Mouse (Mus musculus) stomach, postnatal 0 days (tissue): Measurements from ENCODE around the gene Btbd10. TPM values are rescaled to one million over a fixed set of nuclear protein-coding genes. Genes with fewer than 3 reads are reported as not detected.

Experiments
- ATAC-seq: fragments of 200-750 bp; cut with Nextera tagmentation; 2 replicates; pipeline ENCODE4 v1.8.0; 2017; ENCODE audit not compliant: low FRiP score, low TSS enrichment
- DNase-seq: peaks from one replicate; pipeline ENCODE4 v3.0.0-alpha.2; 2016; ENCODE audit warnings: low spot score
- H3K27ac ChIP-seq: fragments of 300-500 bp; sonication (generic); replicated peaks from 2 replicates; pipeline ENCODE4 v1.5.1; 2014; ENCODE audit warnings: mild to moderate bottlenecking, control low read depth
- H3K27me3 ChIP-seq: fragments of 300-500 bp; sonication (generic); 2 replicates; pipeline ENCODE4 v1.6.1; 2014; ENCODE audit warnings: low read length; ENCODE audit not compliant: control insufficient read depth, insufficient read depth
- H3K36me3 ChIP-seq: fragments of 300-500 bp; sonication (generic); 2 replicates; pipeline ENCODE4 v1.6.1; 2014; ENCODE audit warnings: low read length, mixed read lengths; ENCODE audit not compliant: control insufficient read depth, insufficient read depth
- H3K4me1 ChIP-seq: fragments of 300-500 bp; sonication (generic); replicated peaks from 2 replicates; pipeline ENCODE4 v1.6.1; 2014; ENCODE audit warnings: antibody characterized with exemption; ENCODE audit not compliant: control insufficient read depth, insufficient read depth
- H3K4me2 ChIP-seq: fragments of 300-500 bp; sonication (generic); replicated peaks from 2 replicates; pipeline ENCODE4 v1.6.1; 2014; ENCODE audit warnings: low read depth, mild to moderate bottlenecking, control low read depth, moderate library complexity
- H3K4me3 ChIP-seq: fragments of 300-500 bp; sonication (generic); 2 replicates; pipeline ENCODE4 v1.5.1; 2014; ENCODE audit warnings: low read depth, low read length, control low read depth
- H3K9ac ChIP-seq: fragments of 300-500 bp; sonication (generic); 2 replicates; pipeline ENCODE4 v1.6.1; 2014; ENCODE audit warnings: mild to moderate bottlenecking, low read length, control low read depth, mixed read lengths
- H3K9me3 ChIP-seq: fragments of 300-500 bp; sonication (generic); 2 replicates; pipeline ENCODE4 v1.6.1; 2016; ENCODE audit warnings: low read length; ENCODE audit not compliant: control insufficient read depth
- CTCF ChIP-seq: IDR thresholded peaks from 2 replicates; pipeline ENCODE4 v1.5.1; 2016; ENCODE audit warnings: antibody characterized with exemption, low read depth, mild to moderate bottlenecking, moderate library complexity
- EP300 ChIP-seq: optimal IDR thresholded peaks from 2 replicates; pipeline ENCODE3; 2016; ENCODE audit warnings: antibody characterized with exemption
- WGBS: fragments of 180-500 bp; shearing (Covaris S2); extraction: QIAGEN DNeasy Blood & Tissue Kit; methylation state at CpG from one replicate; pipeline ENCODE4 v1.1.7; 2014; 5-methylcytosine and 5-hydroxymethylcytosine counted together
- polyA plus RNA-seq: library from polyadenylated mRNA; unstranded; fragments of >200 nt; fragmentation: Nextera tagmentation; extraction: Ambion mirVana; gene quantifications from 2 replicates; pipeline ENCODE4 v1.2.1, GENCODE M21; 2015

The Btbd10 gene
- polyA plus RNA-seq, 1 experiment from 2014 or later, result 17.2 TPM

DNA sequence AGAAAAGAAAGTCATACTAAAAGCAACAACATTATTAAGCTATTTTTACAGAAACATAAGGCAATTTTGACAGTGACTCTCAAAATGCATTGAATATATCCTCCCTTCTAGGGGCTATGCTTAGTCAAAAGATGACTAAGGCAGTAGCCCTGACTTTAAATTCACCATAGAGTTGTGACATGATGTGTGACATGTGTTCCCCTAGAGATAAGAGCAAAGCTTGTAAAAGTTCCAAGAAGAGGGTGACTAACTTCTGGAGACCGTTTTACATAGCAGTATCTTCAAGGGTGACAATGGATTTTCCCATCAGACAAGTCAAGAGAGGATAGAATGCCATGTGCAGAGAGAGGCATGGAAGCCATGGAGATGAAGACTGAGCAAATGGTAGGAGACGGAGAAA lies 22.4 kb upstream of the Btbd10 start:
- H3K9me3 ChIP-seq, result no peaks in the 10 kb centered on the region
- no peak for TF ChIP-seq EP300
- TF ChIP-seq CTCF, result no peak
- no peak for DNase-seq
- H3K27me3 ChIP-seq, result no peaks in the 10 kb centered on the region
- no peak for ATAC-seq
- 86% methylated on average over 2 of the region's 2 CpGs for WGBS
- no peak overlapping the region for H3K9ac ChIP-seq
- no peak overlapping the region for H3K4me3 ChIP-seq
- no peak overlapping the region for H3K4me2 ChIP-seq
- no peaks in the 10 kb centered on the region for H3K36me3 ChIP-seq
- no peaks in the 10 kb centered on the region for H3K4me1 ChIP-seq
- H3K27ac ChIP-seq, result no peak overlapping the region

DNA sequence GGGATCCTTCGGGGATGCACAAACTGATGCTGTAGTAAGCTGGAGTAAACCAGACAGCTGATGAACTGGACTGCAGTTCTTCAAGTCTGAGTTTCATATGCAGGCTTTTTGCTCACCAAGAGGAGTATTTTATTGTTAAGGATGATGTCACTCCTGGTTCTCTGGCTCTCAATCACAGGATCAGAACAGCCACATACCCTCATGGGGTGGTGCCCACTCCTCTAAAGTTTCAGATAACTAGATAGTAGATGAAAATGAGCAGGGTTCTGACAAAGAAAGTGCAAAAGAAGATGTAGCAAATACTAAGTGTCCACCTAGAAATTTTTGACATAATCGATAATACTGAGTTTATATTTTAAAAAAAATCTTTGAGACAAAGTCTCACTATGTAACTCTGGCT lies 19.3 kb upstream of the Btbd10 start, which contains the start of gene Pth:
Gene Pth (minus strand): TSS at position 101 of the 400 bp plus-strand sequence.
- H3K9ac ChIP-seq, result no peak within 1 kb of the TSS
- H3K27ac ChIP-seq, result no peak within 1 kb of the TSS
- H3K4me3 ChIP-seq, result no peak within 1 kb of the TSS
- no peaks in the 10 kb centered on the region for H3K9me3 ChIP-seq
- 91% methylated on average over 2 of the region's 2 CpGs for WGBS
- no peak for TF ChIP-seq EP300
- TF ChIP-seq CTCF, result no peak
- no peaks in the 10 kb centered on the region for H3K36me3 ChIP-seq
- DNase-seq (no peak), ATAC-seq (no peak)
- no peaks in the 10 kb centered on the region for H3K4me1 ChIP-seq
- no peaks in the 10 kb centered on the region for H3K27me3 ChIP-seq
- H3K4me2 ChIP-seq, result no peak within 1 kb of the TSS

GRCm38 (mm10) chr7:113377875-113378658 lies 8.9 kb upstream of the Btbd10 start:
- DNase-seq, result peak; percentile 90
- no peaks in the 10 kb centered on the region for H3K4me1 ChIP-seq
- WGBS, result 23% methylated on average over 7 of the region's 7 CpGs
- no peaks in the 10 kb centered on the region for H3K36me3 ChIP-seq
- ATAC-seq, result peak; percentile 98
- H3K27me3 ChIP-seq, result no peaks in the 10 kb centered on the region
- no peak overlapping the region for H3K27ac ChIP-seq
- no peak overlapping the region for H3K9ac ChIP-seq
- H3K9me3 ChIP-seq, result no peaks in the 10 kb centered on the region
- H3K4me2 ChIP-seq, result no peak overlapping the region
- H3K4me3 ChIP-seq, result no peak overlapping the region
- peak; percentile 99 for TF ChIP-seq CTCF
- no peak for TF ChIP-seq EP300

DNA sequence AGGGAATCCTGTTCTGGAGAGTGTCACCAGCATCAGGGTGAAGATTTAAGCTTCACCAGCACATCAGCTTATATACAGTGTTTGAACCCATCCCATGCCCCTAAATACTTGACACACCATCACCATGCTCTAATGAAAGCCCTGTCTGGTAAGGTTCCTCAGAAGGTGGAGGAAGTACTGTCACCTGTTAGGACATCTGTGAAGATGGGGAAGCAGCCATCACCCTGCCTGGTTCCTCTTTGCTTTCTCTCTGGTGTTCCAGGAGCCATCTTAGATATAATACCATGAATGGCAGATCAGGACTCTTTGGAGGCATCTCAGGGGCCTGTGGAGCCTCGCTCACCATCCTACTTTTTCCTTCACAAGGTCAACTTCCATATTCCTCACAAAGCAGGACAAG lies 3.5 kb upstream of the Btbd10 start:
- no peak for ATAC-seq
- WGBS, result 97% methylated on average over 1 of the region's 1 CpGs

DNA sequence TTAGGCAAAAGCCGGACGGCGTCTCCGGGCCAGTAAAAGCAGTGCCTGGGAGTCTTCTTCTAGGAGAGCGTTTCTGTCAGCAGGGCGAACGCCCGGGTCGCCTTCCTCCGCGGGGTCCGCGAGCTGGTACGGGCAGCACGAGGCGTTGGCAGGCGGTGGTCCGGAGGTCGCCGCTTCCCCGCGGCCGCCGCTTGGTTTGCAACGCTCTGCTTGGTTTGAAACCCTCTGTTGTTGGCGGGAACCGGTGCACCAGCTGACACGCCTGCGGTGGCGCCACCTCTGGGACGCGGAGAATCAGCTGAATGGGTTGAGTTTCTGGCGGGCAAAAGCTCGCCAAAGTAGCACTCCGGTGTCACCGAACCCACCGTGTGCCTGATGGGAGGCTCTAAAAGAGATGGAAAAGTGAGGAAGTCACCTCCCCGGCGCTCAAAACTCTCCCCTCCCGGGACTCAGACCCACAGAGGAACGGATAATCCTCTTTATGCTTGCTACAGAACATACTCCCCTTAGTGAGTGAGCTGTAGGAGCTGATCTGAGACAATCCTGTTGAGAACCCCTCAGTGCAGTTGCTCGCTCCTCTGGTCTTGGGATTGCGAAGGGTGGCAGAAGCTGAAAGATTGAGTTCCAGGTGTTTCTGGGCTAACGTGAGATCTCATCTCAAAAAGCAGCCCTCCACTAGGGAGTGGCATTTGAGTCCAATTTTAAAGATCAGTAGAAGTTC lies 588 bp upstream of the Btbd10 start:
- peak overlapping the region; percentile 66 for H3K4me3 ChIP-seq
- H3K9ac ChIP-seq, result peak overlapping the region; percentile 75
- no peaks in the 10 kb centered on the region for H3K36me3 ChIP-seq
- peak overlapping the region; percentile 88 for H3K4me2 ChIP-seq
- DNase-seq (peak; percentile 88), ATAC-seq (peak; percentile 81)
- WGBS, result under 1% methylated on average over 39 of the region's 44 CpGs
- TF ChIP-seq EP300 (no peak), CTCF (peak; percentile 73)
- H3K27ac ChIP-seq, result peak overlapping the region; percentile 86
- H3K9me3 ChIP-seq, result no peaks in the 10 kb centered on the region
- no peaks in the 10 kb centered on the region for H3K4me1 ChIP-seq
- no peaks in the 10 kb centered on the region for H3K27me3 ChIP-seq

More for the DNA sequence above, 3.5 kb upstream of the Btbd10 start:
- no peak overlapping the region for H3K27ac ChIP-seq
- TF ChIP-seq EP300 (no peak), CTCF (no peak)
- no peaks in the 10 kb centered on the region for H3K27me3 ChIP-seq
- no peaks in the 10 kb centered on the region for H3K9me3 ChIP-seq
- no peak overlapping the region for H3K4me2 ChIP-seq
- no peak for DNase-seq
- H3K4me1 ChIP-seq, result no peaks in the 10 kb centered on the region
- H3K36me3 ChIP-seq, result no peaks in the 10 kb centered on the region
- H3K4me3 ChIP-seq, result no peak overlapping the region
- no peak overlapping the region for H3K9ac ChIP-seq

DNA sequence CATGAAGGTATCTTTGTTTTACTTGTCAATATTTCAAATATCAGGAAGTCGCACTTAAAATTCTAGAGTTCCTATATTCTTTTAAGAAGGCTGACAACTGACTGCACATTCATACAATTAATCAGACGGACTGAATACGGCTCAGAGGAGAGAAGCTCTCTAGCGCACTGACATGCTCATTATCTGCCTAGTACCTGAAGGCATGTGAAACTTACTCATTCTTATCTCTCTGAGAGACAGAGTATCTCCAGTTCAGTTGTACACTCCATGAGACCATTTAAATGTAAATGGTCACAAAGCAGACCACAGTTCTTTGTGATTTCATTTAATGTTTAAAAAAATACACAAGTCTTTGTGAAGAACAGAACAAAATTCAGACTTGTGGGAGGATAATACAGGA lies 1.8 kb downstream of the Btbd10 start:
- DNase-seq (no peak), ATAC-seq (no peak)
- 77% methylated on average over 4 of the region's 4 CpGs for WGBS
- Histone ChIP-seq H3K4me3 (no peak overlapping the region), H3K4me2 (no peak overlapping the region), H3K9me3 (no peaks in the 10 kb centered on the region), H3K27me3 (no peaks in the 10 kb centered on the region), H3K36me3 (no peaks in the 10 kb centered on the region), H3K4me1 (no peaks in the 10 kb centered on the region), H3K27ac (no peak overlapping the region), H3K9ac (no peak overlapping the region)
- TF ChIP-seq CTCF (no peak), EP300 (no peak)
